Mouse (Mus musculus) urinary bladder, postnatal 25 days (tissue): Measurements from ENCODE around the gene Cd84.

Source experiments
- DNase-seq: peaks from one replicate; pipeline ENCODE4 v3.0.0; 2022; ENCODE audit warnings: low spot score

Cd84 gene

GRCm38 (mm10) chr1:171917305-171918039, 78.0 kb downstream of the Cd84 start, which contains the start of gene Slamf6:
Gene Slamf6, plus strand, starts transcription at chr1:171917515.
- DNase-seq: no peak

DNA sequence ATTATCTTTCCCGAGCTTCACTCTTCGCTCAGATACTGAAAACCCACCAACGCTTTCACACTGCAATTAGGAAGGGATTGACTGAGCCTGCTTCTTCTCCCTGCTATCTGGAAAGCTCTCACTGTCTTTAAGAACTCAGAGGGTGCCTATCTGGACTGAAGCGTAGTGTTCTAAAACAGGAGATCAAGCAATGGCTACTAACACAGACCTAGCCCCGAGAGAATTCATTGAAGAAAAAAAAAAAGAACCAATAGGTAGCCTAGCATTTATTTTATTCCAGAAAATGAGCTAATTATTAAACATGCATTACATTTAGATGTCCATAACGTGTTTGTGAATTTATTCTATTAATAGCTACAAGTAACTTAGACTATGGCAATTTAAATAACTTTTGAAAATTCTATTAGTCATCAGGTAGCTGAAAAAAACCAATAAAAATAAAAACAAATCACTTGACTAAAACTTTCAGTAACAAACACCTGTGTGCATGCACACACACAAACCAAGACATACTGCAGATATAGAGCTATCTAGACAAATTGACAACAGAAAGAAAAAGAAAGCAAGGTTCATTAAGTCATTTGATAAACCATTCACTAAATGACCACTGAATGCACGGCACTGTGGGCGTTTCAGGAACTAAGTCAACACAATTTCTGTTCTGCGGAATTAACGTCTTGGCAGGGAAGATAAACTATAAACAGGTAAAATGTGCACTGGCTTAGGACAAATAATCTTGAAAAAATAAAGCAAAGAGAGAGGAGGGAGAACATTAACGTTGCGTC, 78.8 kb downstream of the Cd84 start:
- DNase-seq: no peak

- no peak for DNase-seq
These were observed 79.7 kb downstream of the Cd84 start for GRCm38 (mm10) chr1:171919193-171919592.

DNA sequence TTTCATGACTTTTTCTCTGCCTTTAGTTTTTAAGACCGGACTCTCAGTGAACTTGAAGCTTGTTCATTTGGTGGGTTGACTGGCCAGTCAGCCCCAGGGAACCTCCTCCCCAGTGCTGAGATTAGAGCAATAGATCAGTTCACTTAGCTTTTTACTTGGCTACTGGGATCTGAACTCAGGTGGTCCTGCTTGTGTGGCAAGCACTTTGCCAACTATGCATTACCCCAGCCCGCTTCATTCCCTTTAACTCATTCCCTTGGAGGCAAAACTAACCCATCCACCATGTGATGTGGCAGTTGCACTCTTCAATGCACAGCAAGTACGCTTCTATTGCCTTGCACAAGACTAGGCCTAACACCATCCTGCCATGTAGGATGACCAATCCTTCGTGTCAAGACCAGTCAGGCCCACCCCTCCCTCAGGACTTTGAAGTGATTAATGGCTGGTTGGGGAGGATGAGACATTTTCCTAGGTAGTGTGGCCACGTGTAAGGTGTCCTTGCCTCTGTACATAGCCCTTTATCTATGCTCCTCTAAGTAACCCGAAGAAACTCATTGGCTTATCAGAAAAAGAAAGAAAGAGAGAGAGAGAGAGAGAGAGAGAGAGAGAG, 80.5 kb downstream of the Cd84 start:
- DNase-seq: no peak

DNA sequence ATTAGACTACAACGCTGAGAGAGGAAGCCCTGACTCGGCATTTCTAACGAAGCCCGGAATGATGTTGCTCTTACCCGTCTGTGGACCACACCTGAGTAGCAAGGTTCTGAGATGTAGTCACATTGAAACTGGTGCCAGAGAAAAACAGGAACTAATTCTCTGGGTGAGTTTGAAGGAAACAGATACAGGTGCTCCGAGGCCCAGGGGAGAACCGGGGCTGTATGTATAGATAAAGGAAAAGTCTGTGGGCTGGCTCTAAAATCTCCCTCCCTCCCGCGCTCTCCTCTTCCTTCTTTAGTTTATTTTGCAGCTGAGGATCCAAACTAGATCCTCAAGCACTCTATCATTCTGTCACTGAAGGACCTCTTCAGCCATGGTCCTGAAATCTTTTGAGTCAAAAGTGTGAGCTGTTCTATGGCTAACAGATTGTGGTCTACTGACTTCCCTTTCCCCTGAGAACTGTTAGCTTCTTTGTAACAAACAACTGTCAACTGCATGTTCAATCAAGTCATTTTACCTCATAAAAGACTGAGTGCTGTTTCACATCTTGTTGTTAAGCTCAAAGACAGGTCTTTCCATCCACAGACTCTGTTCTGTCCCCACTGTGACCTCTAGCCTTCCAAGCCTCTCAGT, 81.6 kb downstream of the Cd84 start:
- no peak for DNase-seq

DNA sequence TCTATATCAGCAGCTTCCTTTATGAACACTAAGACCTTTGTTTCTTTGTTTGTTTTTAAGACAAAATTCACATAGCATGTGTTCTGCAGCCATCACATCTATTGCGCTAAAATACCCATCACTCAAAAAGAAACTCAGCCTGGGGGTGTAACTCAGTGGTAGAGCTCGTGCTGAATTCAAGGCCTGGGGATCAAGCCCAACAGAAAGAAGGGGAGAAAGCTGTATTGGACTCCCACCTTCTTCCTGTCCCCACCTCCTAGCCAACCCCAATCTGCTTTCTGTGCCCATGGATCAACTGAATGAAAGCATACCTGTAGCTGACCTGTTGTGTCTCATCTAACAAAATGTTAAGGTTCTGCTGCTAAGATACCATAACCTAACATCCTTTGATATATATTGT, 82.1 kb downstream of the Cd84 start:
- no peak for DNase-seq

- DNase-seq: no peak
These were observed 83.3 kb downstream of the Cd84 start for GRCm38 (mm10) chr1:171922844-171923243.

DNA sequence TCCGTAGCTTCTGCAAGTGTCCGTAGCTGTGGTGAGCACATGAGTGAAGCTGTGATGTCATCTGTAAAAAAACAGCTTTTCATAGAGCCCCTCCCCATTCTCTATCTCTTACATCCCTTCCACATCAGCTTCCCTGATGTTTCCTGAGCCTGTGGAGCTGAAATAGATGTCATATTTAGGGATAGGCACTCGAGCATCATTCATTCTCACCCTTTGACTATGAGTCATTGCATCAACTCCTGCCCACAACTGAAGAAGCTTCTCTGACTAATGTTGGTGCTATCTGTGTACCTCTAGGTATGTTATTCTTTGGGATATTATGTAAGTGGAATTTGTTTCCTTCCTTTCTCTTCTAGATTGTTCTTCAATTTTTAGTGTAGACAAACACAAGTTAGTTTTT, 85.4 kb downstream of the Cd84 start:
- no peak for DNase-seq

GRCm38 (mm10) chr1:171933851-171934250, 94.4 kb downstream of the Cd84 start:
- no peak for DNase-seq

DNA sequence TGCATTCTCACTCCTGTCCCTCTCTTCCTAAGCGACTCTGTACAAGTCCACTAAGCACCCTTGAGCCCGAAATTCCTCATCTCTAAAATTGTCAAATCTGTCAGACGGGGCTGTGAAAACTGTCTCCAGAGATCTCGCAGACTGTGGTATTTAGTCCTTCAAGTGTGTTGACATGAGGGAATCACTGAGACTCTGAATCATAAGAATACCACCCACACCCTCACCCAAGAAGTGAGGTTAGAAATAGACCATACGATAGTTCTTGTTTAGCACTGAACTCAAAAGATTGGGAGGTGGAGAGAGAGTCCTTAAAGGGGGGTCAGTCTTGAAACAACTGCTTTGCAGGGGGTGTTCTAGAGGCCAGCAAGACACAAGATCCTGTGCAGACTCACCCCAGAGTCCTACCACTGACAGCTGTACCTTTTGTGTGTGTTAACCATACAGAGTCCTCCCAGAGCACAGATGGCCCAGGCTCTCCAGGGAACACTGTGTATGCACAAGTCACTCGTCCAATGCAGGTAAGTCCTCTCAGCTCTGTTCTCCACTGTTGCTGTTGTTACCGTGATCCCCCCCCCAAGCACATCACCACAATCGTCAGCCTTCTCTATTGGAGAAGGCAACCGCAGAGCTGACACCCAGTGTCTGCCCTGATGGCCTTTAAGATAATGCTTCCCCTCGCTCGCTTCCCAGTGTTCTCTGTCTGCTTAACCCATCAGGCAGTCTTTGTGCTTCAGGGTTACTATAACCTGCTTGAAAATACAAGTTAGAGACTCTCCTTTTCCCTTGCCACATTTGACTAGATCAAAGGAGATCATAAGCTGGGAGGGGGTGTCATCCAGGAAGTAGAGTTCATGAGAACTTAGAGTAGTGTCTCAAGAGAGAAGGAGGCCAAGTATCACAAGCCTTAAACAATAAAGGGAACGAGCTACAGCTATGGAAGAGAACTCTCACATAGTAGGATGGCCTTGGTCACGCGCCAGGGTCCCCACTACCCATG, 99.8 kb downstream of the Cd84 start:
- no peak for DNase-seq
